Mouse (Mus musculus) 416B (cell line): ENCODE measurements around the gene Trpc5.

ENCODE experiments used
- DNase-seq: peaks from one replicate; pipeline ENCODE4 v3.0.0; 2011; ENCODE audit warnings: low read depth

The Trpc5 gene

DNA sequence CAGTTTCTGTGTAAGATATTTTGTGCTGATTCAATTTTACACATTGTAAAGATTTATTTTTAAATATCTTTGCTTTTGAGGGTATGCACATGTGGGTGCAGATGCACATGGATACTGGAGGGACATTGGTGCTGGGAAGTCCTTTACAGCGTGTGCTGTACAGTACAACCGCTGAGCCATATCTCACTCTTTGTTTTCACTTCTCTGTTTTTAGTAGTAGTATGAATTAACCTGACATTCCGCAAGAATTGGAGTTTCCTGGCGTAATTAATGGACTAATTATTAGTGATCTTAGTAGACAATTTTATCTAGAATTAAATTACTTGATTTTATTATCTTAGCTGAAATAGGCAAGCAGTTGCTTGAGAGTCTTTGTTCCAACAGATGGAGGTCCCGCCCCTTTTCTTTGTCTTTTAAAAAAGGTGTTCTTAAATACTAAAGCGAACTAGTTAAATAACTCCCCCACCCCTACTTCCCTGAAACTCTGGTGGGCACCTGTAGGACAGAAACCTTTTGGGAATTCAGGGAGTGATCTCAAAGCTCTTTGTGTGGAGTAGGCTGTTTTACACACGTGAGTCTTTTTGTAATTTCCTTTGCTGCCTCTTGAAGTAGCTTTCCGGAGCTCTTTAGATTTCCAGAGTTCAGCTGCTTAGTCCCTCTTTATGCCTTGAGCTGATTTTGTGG lies 352.5 kb downstream of the Trpc5 start:
- no peak for DNase-seq
